Mouse (Mus musculus) ES-Bruce4 (cell line): ENCODE results near the gene Krr1. TPM values are rescaled to one million over a fixed set of nuclear protein-coding genes. Genes with fewer than 3 reads are reported as not detected.
A peak's percentile ranks its signal among the peaks of the same experiment; 100 is the strongest.

ENCODE experiments used
- H3K27ac ChIP-seq: 2 replicates; pipeline ENCODE4 v1.5.1; 2012; ENCODE audit warnings: low read length, inconsistent platforms; ENCODE audit not compliant: insufficient read depth
- H3K27me3 ChIP-seq: 2 replicates; pipeline ENCODE4 v1.6.1; 2012; ENCODE audit warnings: mild to moderate bottlenecking, low read length, inconsistent platforms; ENCODE audit not compliant: control insufficient read depth, poor library complexity, insufficient read depth, severe bottlenecking
- H3K36me3 ChIP-seq: 2 replicates; pipeline ENCODE4 v1.6.1; 2012; ENCODE audit warnings: inconsistent platforms, mild to moderate bottlenecking, low read length, moderate library complexity; ENCODE audit not compliant: control insufficient read depth, poor library complexity, insufficient read depth, severe bottlenecking
- H3K4me1 ChIP-seq: one replicate; pipeline ENCODE4 v1.8.1; 2011; ENCODE audit warnings: low read length; ENCODE audit not compliant: control insufficient read depth, insufficient read depth
- H3K4me3 ChIP-seq: 2 replicates; pipeline ENCODE4 v1.5.1; 2011; ENCODE audit warnings: low read depth, mild to moderate bottlenecking, low read length
- H3K9ac ChIP-seq: 2 replicates; pipeline ENCODE4 v1.6.1; 2012; ENCODE audit warnings: low read depth, mild to moderate bottlenecking, inconsistent platforms; ENCODE audit not compliant: poor library complexity, severe bottlenecking
- H3K9me3 ChIP-seq: replicated peaks from 2 replicates; pipeline ENCODE4 v1.6.1; 2012; ENCODE audit warnings: mild to moderate bottlenecking, low read length, inconsistent platforms; ENCODE audit not compliant: control insufficient read depth, poor library complexity, insufficient read depth, severe bottlenecking
- CTCF ChIP-seq: IDR thresholded peaks from one replicate; pipeline ENCODE4 v1.8.1; 2011; ENCODE audit warnings: low read depth, low read length
- EP300 ChIP-seq: IDR thresholded peaks from 2 replicates; pipeline ENCODE4 v1.6.1; 2011; ENCODE audit warnings: low read depth, low read length; ENCODE audit not compliant: insufficient read depth
- POLR2A ChIP-seq: IDR thresholded peaks from one replicate; pipeline ENCODE4 v1.8.1; 2011; ENCODE audit warnings: low read length; ENCODE audit not compliant: insufficient read depth
- polyA plus RNA-seq: library from polyadenylated mRNA; stranded (reverse); fragments of >200 nt; gene quantifications from 2 replicates; pipeline ENCODE4 v1.2.4, GENCODE M21; 2011; ENCODE audit warnings: low read depth; ENCODE audit not compliant: missing spikeins, insufficient read depth, insufficient read length

Gene Krr1
- polyA plus RNA-seq, 1 experiment: 77.1 TPM

GRCm38 (mm10) chr10:111945563-111945962, 26.9 kb upstream of the Krr1 start:
- H3K36me3 ChIP-seq: no peaks in the 10 kb centered on the region
- H3K9ac ChIP-seq: no peak overlapping the region
- H3K9me3 ChIP-seq: no peaks in the 10 kb centered on the region
- no peak overlapping the region for H3K4me3 ChIP-seq
- TF ChIP-seq CTCF (no peak), POLR2A (no peak), EP300 (no peak)
- no peaks in the 10 kb centered on the region for H3K27me3 ChIP-seq
- no peaks in the 10 kb centered on the region for H3K4me1 ChIP-seq
- no peak overlapping the region for H3K27ac ChIP-seq

- no peak overlapping the region for H3K9ac ChIP-seq
- no peaks in the 10 kb centered on the region for H3K36me3 ChIP-seq
- H3K27ac ChIP-seq: no peak overlapping the region
- no peak overlapping the region for H3K4me3 ChIP-seq
- no peaks in the 10 kb centered on the region for H3K4me1 ChIP-seq
- no peaks in the 10 kb centered on the region for H3K9me3 ChIP-seq
- TF ChIP-seq CTCF: no peak
- no peak for TF ChIP-seq POLR2A
- TF ChIP-seq EP300: no peak
- H3K27me3 ChIP-seq: no peaks in the 10 kb centered on the region
These were observed 24.4 kb upstream of the Krr1 start for GRCm38 (mm10) chr10:111948041-111948440.

- H3K36me3 ChIP-seq: no peaks in the 10 kb centered on the region
- TF ChIP-seq POLR2A (no peak), EP300 (no peak), CTCF (no peak)
- no peaks in the 10 kb centered on the region for H3K9me3 ChIP-seq
- H3K4me1 ChIP-seq: no peaks in the 10 kb centered on the region
- H3K4me3 ChIP-seq: no peak overlapping the region
- no peaks in the 10 kb centered on the region for H3K27me3 ChIP-seq
- H3K9ac ChIP-seq: no peak overlapping the region
- no peak overlapping the region for H3K27ac ChIP-seq
These were observed 23.5 kb upstream of the Krr1 start for GRCm38 (mm10) chr10:111949008-111949407.

- H3K9ac ChIP-seq: no peak overlapping the region
- no peak for TF ChIP-seq POLR2A
- no peak for TF ChIP-seq CTCF
- no peak for TF ChIP-seq EP300
- no peaks in the 10 kb centered on the region for H3K27me3 ChIP-seq
- H3K27ac ChIP-seq: no peak overlapping the region
- H3K9me3 ChIP-seq: no peaks in the 10 kb centered on the region
- H3K36me3 ChIP-seq: no peaks in the 10 kb centered on the region
- H3K4me3 ChIP-seq: no peak overlapping the region
- H3K4me1 ChIP-seq: no peaks in the 10 kb centered on the region
These were observed 16.6 kb upstream of the Krr1 start for GRCm38 (mm10) chr10:111955836-111956235.

- H3K4me3 ChIP-seq: no peak overlapping the region
- no peaks in the 10 kb centered on the region for H3K4me1 ChIP-seq
- no peaks in the 10 kb centered on the region for H3K36me3 ChIP-seq
- no peaks in the 10 kb centered on the region for H3K27me3 ChIP-seq
- TF ChIP-seq CTCF (peak; percentile 36), EP300 (no peak)
- no peak overlapping the region for H3K9ac ChIP-seq
- no peaks in the 10 kb centered on the region for H3K9me3 ChIP-seq
- H3K27ac ChIP-seq: no peak overlapping the region
These were observed 15.0 kb upstream of the Krr1 start for GRCm38 (mm10) chr10:111957271-111958045.

- H3K9ac ChIP-seq: no peak overlapping the region
- H3K36me3 ChIP-seq: no peaks in the 10 kb centered on the region
- no peaks in the 10 kb centered on the region for H3K27me3 ChIP-seq
- no peak for TF ChIP-seq EP300
- TF ChIP-seq POLR2A: no peak
- TF ChIP-seq CTCF: no peak
- H3K4me3 ChIP-seq: no peak overlapping the region
- no peaks in the 10 kb centered on the region for H3K9me3 ChIP-seq
- H3K27ac ChIP-seq: no peak overlapping the region
- no peaks in the 10 kb centered on the region for H3K4me1 ChIP-seq
These were observed 14.4 kb upstream of the Krr1 start for GRCm38 (mm10) chr10:111958046-111958421.
